Mouse (Mus musculus): ENCODE data around the gene Cks2. TPM values are rescaled to one million over a fixed set of nuclear protein-coding genes. Genes with fewer than 3 reads are reported as not detected.
"Not testable (repeated sequence)": the region's sequence is repeated elsewhere in the genome, so short reads cannot be mapped to it uniquely, and the experiment has no call there.

Gene Cks2
- polyA plus RNA-seq, 1 experiment from 2014 or later: 183 TPM

GRCm38 (mm10) chr13:51659573-51659972 is 14.5 kb downstream of the Cks2 start:
- Histone ChIP-seq H3K9ac (no peak overlapping the region), H3K36me3 (peaks cover 88% of the 10 kb centered on the region), H3K27me3 (no peaks in the 10 kb centered on the region), H3K27ac (no peak overlapping the region), H3K4me3 (no peak overlapping the region), H3K4me2 (replicated peaks) (no peak overlapping the region), H3K4me1 (no peaks in the 10 kb centered on the region), H3K9me3 (replicated peaks) (no peaks in the 10 kb centered on the region)
- no peak for ATAC-seq (ENCODE audit: low FRiP score)
- 94% methylated on average over 7 of the region's 7 CpGs for WGBS

GRCm38 (mm10) chr13:51663561-51663960 is 18.5 kb downstream of the Cks2 start:
- H3K4me3 ChIP-seq: no peak overlapping the region
- no peaks in the 10 kb centered on the region for H3K27me3 ChIP-seq
- H3K4me1 ChIP-seq: no peaks in the 10 kb centered on the region
- no peak overlapping the region for H3K4me2 ChIP-seq (replicated peaks)
- H3K9me3 ChIP-seq (replicated peaks): no peaks in the 10 kb centered on the region
- H3K36me3 ChIP-seq: peaks cover 86% of the 10 kb centered on the region
- no peak overlapping the region for H3K27ac ChIP-seq
- no peak overlapping the region for H3K9ac ChIP-seq
- ATAC-seq (ENCODE audit: low FRiP score): no peak
- WGBS: 96% methylated on average over 2 of the region's 2 CpGs

DNA sequence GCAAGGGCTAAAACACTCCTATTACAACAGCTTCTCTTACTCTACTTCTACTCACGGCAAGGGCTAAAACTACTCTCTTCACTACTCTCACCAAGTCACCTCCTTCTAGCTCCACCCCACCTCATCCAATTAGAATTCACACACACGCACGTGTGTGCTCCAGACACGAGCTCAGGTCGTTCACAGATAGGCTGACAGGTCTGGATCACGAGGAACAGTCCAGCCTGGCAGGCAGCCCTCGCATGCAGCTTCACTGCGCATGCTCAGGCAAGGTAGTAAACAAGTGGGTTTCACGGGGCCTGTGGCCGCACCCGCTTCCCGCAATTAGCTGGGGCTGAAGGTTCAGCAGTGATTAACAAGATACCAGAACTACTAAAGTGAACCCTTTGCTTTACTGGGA is 23.2 kb downstream of the Cks2 start:
- ATAC-seq (ENCODE audit: low FRiP score); H3K4me1 ChIP-seq; H3K4me2 ChIP-seq (replicated peaks); H3K9ac ChIP-seq; H3K27ac ChIP-seq; H3K27me3 ChIP-seq; H3K9me3 ChIP-seq (replicated peaks); H3K4me3 ChIP-seq: not testable (repeated sequence)
- 95% methylated on average over 12 of the region's 12 CpGs for WGBS
- H3K36me3 ChIP-seq: peaks cover 81% of the 10 kb centered on the region

DNA sequence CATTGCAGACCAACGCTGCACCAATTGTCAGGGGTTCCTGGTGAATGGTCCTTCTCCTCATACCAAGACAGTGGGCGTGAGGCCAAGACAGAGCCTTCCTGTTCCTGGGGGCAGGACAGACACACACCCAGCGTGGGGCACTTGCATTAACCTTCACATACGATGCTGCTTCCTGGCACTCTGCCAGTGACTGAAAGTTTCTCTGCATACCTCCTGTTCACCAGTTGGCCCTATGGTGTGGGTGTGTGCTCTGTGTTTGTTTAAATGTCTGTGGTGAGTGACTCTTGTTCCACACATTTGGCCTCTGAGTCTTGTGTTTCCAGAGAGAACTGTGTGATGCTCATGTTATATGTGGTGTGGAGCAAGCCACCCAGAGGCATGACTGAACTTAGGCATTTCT is 31.6 kb downstream of the Cks2 start:
- 74% methylated on average over 4 of the region's 4 CpGs for WGBS
- Histone ChIP-seq H3K27ac (no peak overlapping the region), H3K4me2 (replicated peaks) (no peak overlapping the region), H3K4me3 (no peak overlapping the region), H3K27me3 (no peaks in the 10 kb centered on the region), H3K4me1 (no peaks in the 10 kb centered on the region), H3K9me3 (replicated peaks) (no peaks in the 10 kb centered on the region), H3K9ac (no peak overlapping the region), H3K36me3 (peaks cover 89% of the 10 kb centered on the region)
- no peak for ATAC-seq (ENCODE audit: low FRiP score)

DNA sequence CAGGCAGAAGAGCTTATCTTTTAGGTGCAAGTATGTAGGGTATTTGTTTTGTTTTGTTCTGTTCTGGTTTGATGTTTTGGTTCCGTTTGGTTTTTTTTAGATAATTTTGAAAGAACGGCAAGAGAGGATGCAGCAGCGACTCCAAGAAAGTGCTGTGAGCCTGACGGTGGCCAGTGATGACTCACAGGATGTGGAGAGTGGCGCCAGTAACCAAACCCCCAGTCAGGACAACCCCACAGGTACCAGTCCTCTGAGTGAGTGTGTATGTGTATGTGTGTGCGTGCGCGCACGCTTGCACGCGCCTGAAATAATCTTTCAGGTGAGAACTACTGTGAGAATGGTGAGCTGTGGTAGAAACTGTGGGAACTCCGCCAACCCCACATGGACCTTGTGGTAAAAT is 32.0 kb downstream of the Cks2 start:
- no peak overlapping the region for H3K9ac ChIP-seq
- H3K36me3 ChIP-seq: peaks cover 91% of the 10 kb centered on the region
- WGBS: 97% methylated on average over 12 of the region's 12 CpGs
- H3K4me3 ChIP-seq: no peak overlapping the region
- no peaks in the 10 kb centered on the region for H3K27me3 ChIP-seq
- no peak overlapping the region for H3K27ac ChIP-seq
- ATAC-seq (ENCODE audit: low FRiP score): no peak
- H3K9me3 ChIP-seq (replicated peaks): no peaks in the 10 kb centered on the region
- H3K4me2 ChIP-seq (replicated peaks): no peak overlapping the region
- no peaks in the 10 kb centered on the region for H3K4me1 ChIP-seq

DNA sequence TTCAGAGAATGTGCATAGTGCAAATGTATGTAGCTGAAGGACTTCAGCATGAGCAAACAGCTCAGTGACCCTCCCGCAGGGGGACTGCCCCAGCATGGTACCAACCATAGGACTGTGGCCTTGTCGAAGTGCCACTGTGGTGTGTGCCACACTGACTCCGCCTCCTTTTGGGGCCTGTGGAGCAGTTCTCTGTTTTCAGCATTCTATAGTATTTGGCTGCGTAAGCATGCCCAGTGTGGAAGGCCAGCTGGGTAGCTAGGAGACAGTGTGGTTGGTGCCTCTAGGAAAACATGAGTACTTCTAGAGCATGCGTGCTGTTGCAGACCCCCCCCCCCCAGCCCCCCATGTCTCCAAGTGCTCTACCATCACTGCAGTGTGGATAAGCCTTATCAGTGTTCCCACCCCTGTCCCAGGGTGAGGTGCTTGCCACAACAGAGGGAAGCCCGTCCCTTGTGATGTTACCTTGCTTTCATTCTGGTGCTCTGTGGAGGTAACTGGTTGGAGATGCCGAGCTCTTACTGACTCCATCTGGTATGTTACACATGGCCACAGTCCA is 32.7 kb downstream of the Cks2 start:
- Histone ChIP-seq H3K27me3 (no peaks in the 10 kb centered on the region), H3K27ac (no peak overlapping the region), H3K4me1 (no peaks in the 10 kb centered on the region), H3K36me3 (peaks cover 97% of the 10 kb centered on the region), H3K9ac (no peak overlapping the region), H3K9me3 (replicated peaks) (no peaks in the 10 kb centered on the region), H3K4me2 (replicated peaks) (no peak overlapping the region), H3K4me3 (no peak overlapping the region)
- ATAC-seq (ENCODE audit: low FRiP score): no peak
- 94% methylated on average over 7 of the region's 7 CpGs for WGBS

DNA sequence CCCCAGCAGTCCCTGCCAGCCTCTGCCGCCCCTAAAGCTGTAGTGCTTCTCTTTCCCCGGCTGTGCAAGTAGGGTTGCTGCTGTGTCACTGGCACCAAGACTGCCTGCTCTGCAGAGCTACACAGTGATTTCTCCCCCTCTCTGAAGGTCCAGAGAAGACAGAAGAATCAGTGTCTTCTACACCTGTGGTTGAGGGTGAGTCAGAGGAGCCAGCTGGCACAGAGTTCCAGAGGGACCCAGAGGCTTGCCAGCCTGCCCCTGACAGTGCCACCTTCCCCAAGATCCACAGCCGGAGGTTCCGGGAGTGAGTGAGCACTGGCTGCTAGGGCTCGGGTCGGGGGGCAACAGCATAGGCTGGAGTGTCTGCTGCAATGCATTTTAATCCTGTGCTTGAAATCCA is 33.7 kb downstream of the Cks2 start:
- Histone ChIP-seq H3K27me3 (no peaks in the 10 kb centered on the region), H3K4me3 (no peak overlapping the region), H3K9me3 (replicated peaks) (no peaks in the 10 kb centered on the region), H3K27ac (no peak overlapping the region), H3K4me2 (replicated peaks) (no peak overlapping the region), H3K36me3 (peaks cover 99% of the 10 kb centered on the region), H3K4me1 (no peaks in the 10 kb centered on the region), H3K9ac (no peak overlapping the region)
- 92% methylated on average over 6 of the region's 6 CpGs for WGBS
- no peak for ATAC-seq (ENCODE audit: low FRiP score)

GRCm38 (mm10) chr13:51679332-51679731 is 34.3 kb downstream of the Cks2 start:
- H3K27me3 ChIP-seq: no peaks in the 10 kb centered on the region
- H3K36me3 ChIP-seq: peaks cover 98% of the 10 kb centered on the region
- no peaks in the 10 kb centered on the region for H3K4me1 ChIP-seq
- 96% methylated on average over 4 of the region's 4 CpGs for WGBS
- H3K4me3 ChIP-seq: no peak overlapping the region
- no peak overlapping the region for H3K27ac ChIP-seq
- no peak for ATAC-seq (ENCODE audit: low FRiP score)
- H3K9me3 ChIP-seq (replicated peaks): no peaks in the 10 kb centered on the region
- H3K4me2 ChIP-seq (replicated peaks): no peak overlapping the region
- H3K9ac ChIP-seq: no peak overlapping the region

DNA sequence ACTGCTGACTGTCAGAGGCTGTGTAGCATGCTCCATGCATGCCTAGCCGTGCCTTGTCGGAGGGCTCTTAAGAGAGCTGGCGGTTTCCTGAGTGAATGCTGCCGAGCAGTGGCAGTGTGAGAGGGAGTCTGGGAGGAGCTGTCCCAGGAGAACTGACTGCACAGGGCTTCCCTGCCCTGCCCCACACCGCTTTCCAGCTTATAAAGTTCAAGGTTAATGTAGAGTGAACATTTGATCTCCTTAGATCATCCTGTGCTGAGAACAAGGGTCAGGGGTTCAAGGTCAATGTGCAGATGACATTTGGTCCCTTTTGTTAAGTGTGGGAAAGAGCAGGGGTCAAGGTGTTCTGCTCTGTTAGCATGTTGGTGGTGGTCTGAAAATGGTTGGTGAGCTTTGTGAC is 36.0 kb downstream of the Cks2 start:
- H3K9me3 ChIP-seq (replicated peaks): no peaks in the 10 kb centered on the region
- 86% methylated on average over 5 of the region's 5 CpGs for WGBS
- no peak for ATAC-seq (ENCODE audit: low FRiP score)
- H3K27ac ChIP-seq: no peak overlapping the region
- H3K9ac ChIP-seq: no peak overlapping the region
- no peaks in the 10 kb centered on the region for H3K27me3 ChIP-seq
- H3K36me3 ChIP-seq: peaks cover 98% of the 10 kb centered on the region
- no peak overlapping the region for H3K4me3 ChIP-seq
- no peak overlapping the region for H3K4me2 ChIP-seq (replicated peaks)
- H3K4me1 ChIP-seq: no peaks in the 10 kb centered on the region

DNA sequence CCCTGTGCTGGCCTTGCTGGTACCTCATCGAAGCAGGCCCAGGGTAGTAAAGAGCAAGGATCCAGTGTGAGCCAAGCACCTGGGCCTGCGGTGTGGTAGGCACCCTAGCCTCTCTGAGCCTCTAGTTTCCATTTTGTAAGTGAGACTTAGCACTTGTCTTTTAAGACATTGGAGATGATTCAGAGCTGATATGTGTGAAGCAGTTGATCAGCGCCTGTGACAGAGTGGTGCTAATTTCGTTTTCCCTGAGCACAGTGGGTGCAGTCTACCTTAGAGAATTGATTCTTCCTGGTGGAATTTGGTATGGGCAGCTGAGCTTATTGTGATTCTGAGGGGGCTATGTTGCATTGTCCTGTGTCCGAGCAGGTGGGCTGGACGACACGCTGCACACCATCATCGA is 36.6 kb downstream of the Cks2 start:
- H3K9ac ChIP-seq: no peak overlapping the region
- WGBS: 94% methylated on average over 8 of the region's 8 CpGs
- no peak overlapping the region for H3K4me3 ChIP-seq
- no peak overlapping the region for H3K27ac ChIP-seq
- no peaks in the 10 kb centered on the region for H3K27me3 ChIP-seq
- H3K9me3 ChIP-seq (replicated peaks): no peaks in the 10 kb centered on the region
- H3K4me1 ChIP-seq: no peaks in the 10 kb centered on the region
- peaks cover 98% of the 10 kb centered on the region for H3K36me3 ChIP-seq
- no peak for ATAC-seq (ENCODE audit: low FRiP score)
- H3K4me2 ChIP-seq (replicated peaks): no peak overlapping the region

DNA sequence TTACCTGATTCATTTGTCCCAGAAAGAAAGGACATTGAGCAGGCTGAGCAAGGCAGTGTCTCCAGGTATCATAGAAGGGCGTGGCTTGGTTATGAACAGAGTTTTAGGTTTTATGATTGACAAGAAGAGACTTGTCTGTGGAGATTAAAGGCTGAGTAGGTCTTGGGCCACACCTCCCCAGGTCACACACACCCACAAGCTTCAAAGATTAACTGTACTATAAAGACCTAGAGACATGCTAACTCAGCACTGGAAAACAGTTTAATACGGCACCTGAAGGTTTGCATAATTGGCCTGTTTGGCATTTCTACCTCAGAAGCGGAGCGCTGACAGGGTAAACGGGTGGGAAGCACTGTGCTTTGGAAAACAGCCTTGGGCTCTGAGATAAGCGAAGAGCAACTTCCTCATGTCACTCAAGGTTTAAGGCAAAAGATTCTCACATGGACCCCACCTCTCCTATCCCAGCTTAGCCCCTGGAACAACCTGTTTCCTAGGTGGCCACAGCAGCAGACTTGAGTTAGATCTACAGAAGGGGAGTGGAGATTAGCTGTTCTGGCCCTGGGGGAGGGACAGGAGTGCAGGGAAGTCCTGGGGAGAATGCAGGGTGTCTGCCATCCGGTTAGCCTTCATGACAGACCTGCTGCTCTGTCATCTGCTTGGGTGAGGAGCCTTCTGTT is 40.4 kb downstream of the Cks2 start:
- no peak overlapping the region for H3K9ac ChIP-seq
- WGBS: 96% methylated on average over 7 of the region's 7 CpGs
- no peaks in the 10 kb centered on the region for H3K9me3 ChIP-seq (replicated peaks)
- H3K27ac ChIP-seq: no peak overlapping the region
- no peak overlapping the region for H3K4me2 ChIP-seq (replicated peaks)
- no peaks in the 10 kb centered on the region for H3K4me1 ChIP-seq
- no peak overlapping the region for H3K4me3 ChIP-seq
- no peaks in the 10 kb centered on the region for H3K27me3 ChIP-seq
- no peak for ATAC-seq (ENCODE audit: low FRiP score)
- peaks cover 88% of the 10 kb centered on the region for H3K36me3 ChIP-seq

DNA sequence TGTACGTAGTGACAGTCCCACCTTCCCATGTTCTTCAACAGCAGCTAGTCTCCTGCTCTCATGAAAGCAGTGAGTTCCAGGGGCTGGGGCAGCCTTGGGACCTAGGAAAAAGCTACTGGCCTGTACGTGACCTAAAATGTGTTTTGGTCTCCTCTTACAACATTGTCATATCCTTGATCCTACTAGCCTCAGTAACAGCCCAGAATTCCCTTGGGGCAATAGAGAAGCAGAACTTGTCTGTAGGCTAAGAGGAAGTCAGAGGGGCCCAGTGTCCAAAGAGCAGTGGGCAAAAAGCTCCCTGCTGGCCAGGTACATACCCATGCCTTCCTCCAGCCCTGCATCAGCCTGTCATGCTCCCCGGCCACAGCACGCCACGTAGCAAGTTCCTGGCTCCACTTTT is 41.9 kb downstream of the Cks2 start:
- Histone ChIP-seq H3K27ac (no peak overlapping the region), H3K4me1 (no peaks in the 10 kb centered on the region), H3K4me3 (no peak overlapping the region), H3K36me3 (peaks cover 76% of the 10 kb centered on the region), H3K27me3 (no peaks in the 10 kb centered on the region), H3K9ac (no peak overlapping the region), H3K9me3 (replicated peaks) (no peaks in the 10 kb centered on the region), H3K4me2 (replicated peaks) (no peak overlapping the region)
- no peak for ATAC-seq (ENCODE audit: low FRiP score)
- WGBS: 93% methylated on average over 5 of the region's 5 CpGs

DNA sequence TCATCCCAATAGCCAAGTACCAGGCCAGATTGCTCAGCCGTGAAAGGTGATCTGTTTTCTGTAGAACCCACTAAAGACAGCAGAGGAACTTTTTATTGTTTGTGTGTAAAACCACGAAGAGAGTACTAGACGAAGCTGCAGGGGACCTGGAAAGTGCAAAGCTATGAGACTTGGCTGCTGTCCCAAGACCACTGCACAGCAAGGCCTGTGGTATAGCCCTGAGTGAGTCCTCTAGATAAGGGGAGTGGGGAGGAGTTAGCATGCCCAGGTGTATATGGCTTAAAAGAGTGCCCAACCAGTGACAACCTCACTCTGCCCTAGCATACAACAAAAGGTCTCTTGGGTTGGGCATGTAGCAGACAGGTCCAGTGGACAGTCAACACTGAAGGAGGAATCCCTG is 43.7 kb downstream of the Cks2 start:
- Histone ChIP-seq H3K27ac (no peak overlapping the region), H3K4me1 (no peaks in the 10 kb centered on the region), H3K9me3 (replicated peaks) (no peaks in the 10 kb centered on the region), H3K27me3 (no peaks in the 10 kb centered on the region), H3K36me3 (peaks cover 59% of the 10 kb centered on the region), H3K4me2 (replicated peaks) (no peak overlapping the region), H3K4me3 (no peak overlapping the region), H3K9ac (no peak overlapping the region)
- 57% methylated on average over 3 of the region's 3 CpGs for WGBS
- no peak for ATAC-seq (ENCODE audit: low FRiP score)

Data from hindbrain, embryonic 12.5 days (tissue).